Mouse (Mus musculus) C2C12 (cell line): ENCODE results near the gene Psmc3ip.

Experiments
- CEBPB ChIP-seq: IDR thresholded peaks from one replicate; pipeline ENCODE4 v1.6.1; 2011; ENCODE audit warnings: low read depth, mild to moderate bottlenecking, control low read depth, moderate library complexity
- CTCF ChIP-seq: IDR thresholded peaks from one replicate; pipeline ENCODE4 v1.5.1; 2011; ENCODE audit not compliant: control insufficient read depth, insufficient read depth, insufficient read length
- FOSL1 ChIP-seq: IDR thresholded peaks from one replicate; pipeline ENCODE4 v1.8.0; 2011; ENCODE audit warnings: mild to moderate bottlenecking, low read length; ENCODE audit not compliant: poor library complexity, insufficient read depth, severe bottlenecking
- MAX ChIP-seq: IDR thresholded peaks from one replicate; pipeline ENCODE4 v1.6.1; 2011; ENCODE audit warnings: mild to moderate bottlenecking, control low read depth
- MYOD1 ChIP-seq: IDR thresholded peaks from one replicate; pipeline ENCODE4 v1.6.1; 2011; ENCODE audit warnings: low read depth; ENCODE audit not compliant: control insufficient read depth, insufficient read length
- MYOG ChIP-seq: IDR thresholded peaks from one replicate; pipeline ENCODE4 v1.6.1; 2011; ENCODE audit not compliant: control insufficient read depth, insufficient read length; ENCODE audit errors: extremely low read depth
- USF1 ChIP-seq: IDR thresholded peaks from one replicate; pipeline ENCODE4 v1.6.1; 2011; ENCODE audit warnings: low read depth, mild to moderate bottlenecking, control low read depth, moderate library complexity

GRCm38 (mm10) chr11:101046440-101046839, 48.8 kb downstream of the Psmc3ip start:
- no peak for TF ChIP-seq CTCF
- no peak for TF ChIP-seq USF1
- TF ChIP-seq MYOG = no peak
- no peak for TF ChIP-seq MAX
- TF ChIP-seq FOSL1 = no peak
- TF ChIP-seq CEBPB = no peak
- no peak for TF ChIP-seq MYOD1
